Mouse (Mus musculus) erythroblast, embryonic 14.5 days (primary cell): ENCODE results near the gene Epm2a.

ENCODE experiments used
- GATA1 ChIP-seq: IDR thresholded peaks from 2 replicates; pipeline ENCODE4 v1.6.1; 2012; ENCODE audit warnings: low read length, inconsistent platforms, mixed read lengths
- TAL1 ChIP-seq: IDR thresholded peaks from 3 replicates; pipeline ENCODE4 v1.6.1; 2012; ENCODE audit warnings: low read length, inconsistent platforms, mixed read lengths

GRCm38 (mm10) chr10:11436961-11437360, 93.8 kb downstream of the Epm2a start:
- no peak for TF ChIP-seq GATA1
- no peak for TF ChIP-seq TAL1
